Mouse (Mus musculus) spleen, adult 2 months (tissue): ENCODE data around the gene Gm10230. TPM values are rescaled to one million over a fixed set of nuclear protein-coding genes. Genes with fewer than 3 reads are reported as not detected.
"Not testable (repeated sequence)": the region's sequence is repeated elsewhere in the genome, so short reads cannot be mapped to it uniquely, and the experiment has no call there.

Experiments used
- DNase-seq, 2 experiments: peaks; one replicate each; pipeline versions ENCODE4 v3.0.0 to v3.0.0-alpha.2; 2012 to 2021; ENCODE audit warnings: low spot score in 2 of 2, low read depth in 1 of 2
- H3K27ac ChIP-seq: fragments of 200-500 bp; 2 replicates; pipeline ENCODE4 v1.5.1; 2012; ENCODE audit warnings: low read length, inconsistent platforms; ENCODE audit not compliant: insufficient read depth
- H3K27me3 ChIP-seq: fragments of 200-500 bp; 2 replicates; pipeline ENCODE4 v1.6.1; 2012; ENCODE audit warnings: mild to moderate bottlenecking, moderate library complexity, low read length, inconsistent platforms; ENCODE audit not compliant: control insufficient read depth, insufficient read depth
- H3K36me3 ChIP-seq: fragments of 200-500 bp; 2 replicates; pipeline ENCODE4 v1.6.1; 2012; ENCODE audit warnings: mild to moderate bottlenecking, low read length, inconsistent platforms; ENCODE audit not compliant: control insufficient read depth, insufficient read depth
- H3K4me1 ChIP-seq: fragments of 200-500 bp; 2 replicates; pipeline ENCODE4 v1.6.1; 2011; ENCODE audit warnings: inconsistent platforms; ENCODE audit not compliant: control insufficient read depth, insufficient read depth, insufficient read length
- H3K4me3 ChIP-seq: fragments of 200-500 bp; 2 replicates; pipeline ENCODE4 v1.5.1; 2011; ENCODE audit warnings: mild to moderate bottlenecking, inconsistent platforms; ENCODE audit not compliant: insufficient read depth, insufficient read length; ENCODE audit errors: extremely low read depth
- WGBS: fragments of 180-500 bp; shearing (Covaris S2); methylation state at CpG from one replicate; pipeline ENCODE4 v1.1.7; 2018; 5-methylcytosine and 5-hydroxymethylcytosine counted together
- polyA plus RNA-seq: library from polyadenylated mRNA; depleted of rRNA; stranded (reverse); fragments of >200 nt; gene quantifications from 2 replicates; pipeline ENCODE4 v1.2.3, GENCODE M21; 2012; rRNA removed

The Gm10230 gene
- polyA plus RNA-seq = not detected in 2 replicates

DNA sequence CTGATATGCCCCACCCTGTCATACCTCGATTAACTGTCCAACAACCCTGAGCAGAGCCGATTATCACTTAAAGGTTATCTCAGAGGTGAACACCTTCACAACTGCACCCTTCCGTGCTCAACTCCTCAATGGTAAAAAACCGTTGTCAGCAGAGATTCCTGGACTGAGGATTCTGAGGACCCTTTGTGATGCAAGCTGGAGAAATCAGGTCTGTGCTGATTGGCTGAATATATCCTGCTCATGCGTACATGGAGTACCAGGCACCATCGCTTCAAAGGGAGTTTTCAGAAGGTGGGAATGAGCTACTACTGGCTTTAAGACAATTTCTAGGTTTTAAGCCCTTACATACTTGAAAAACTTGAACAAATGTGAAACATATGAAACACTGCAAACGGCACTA is at the start of gene Gm10230:
TSS of gene Gm10230 (minus strand) at position 101 of the 400 bp plus-strand sequence.
- not testable (repeated sequence) for DNase-seq, H3K4me1 ChIP-seq, H3K27me3 ChIP-seq, H3K36me3 ChIP-seq, H3K4me3 ChIP-seq, H3K27ac ChIP-seq
- no CpG with 5 or more reads among the region's 7 CpGs for WGBS
